Mouse (Mus musculus) right cerebral cortex, postnatal 4 days (tissue): Measurements from ENCODE around the gene Noxa1.
A peak's percentile ranks its signal among the peaks of the same experiment; 100 is the strongest.

Experiments
- DNase-seq: peaks from one replicate; pipeline ENCODE4 v3.0.0-alpha.2; 2022

Gene Noxa1

DNA sequence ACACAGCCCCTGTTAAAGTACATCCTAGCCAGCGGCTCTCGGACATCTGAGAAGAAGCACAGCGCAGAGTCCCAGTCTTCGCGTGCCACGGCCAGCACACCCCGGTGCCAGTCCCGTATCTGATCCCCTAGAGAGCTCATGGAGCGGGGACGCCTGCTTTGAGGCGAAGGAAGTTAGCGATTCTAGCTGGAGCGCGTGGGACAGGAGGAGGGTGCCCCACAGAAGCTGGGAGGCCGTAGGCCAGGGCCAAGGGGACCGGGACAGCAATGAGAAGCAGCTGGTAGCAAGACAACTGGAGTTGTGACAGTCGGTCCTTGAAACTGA, 202 bp downstream of the Noxa1 start:
- no peak for DNase-seq

DNA sequence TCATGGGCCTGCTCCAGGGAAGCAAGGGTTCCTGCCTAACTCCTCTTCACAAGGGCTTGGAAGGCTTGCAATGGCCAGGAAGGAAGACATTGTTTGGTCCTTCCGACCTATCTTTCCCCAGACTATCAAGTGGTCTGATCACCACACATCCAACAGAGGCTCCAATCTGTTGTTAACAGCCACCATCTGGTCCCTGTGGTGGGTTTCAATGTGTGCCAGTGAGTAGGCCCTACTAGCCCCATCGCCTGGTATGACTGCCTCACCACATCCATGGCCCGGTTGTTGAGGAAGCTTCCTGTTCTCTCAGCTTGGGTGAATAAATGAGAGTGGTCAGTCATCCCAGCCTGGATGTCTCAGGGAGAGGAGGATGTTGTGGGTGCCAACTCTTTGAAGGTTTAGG, 6.3 kb downstream of the Noxa1 start:
- no peak for DNase-seq

DNA sequence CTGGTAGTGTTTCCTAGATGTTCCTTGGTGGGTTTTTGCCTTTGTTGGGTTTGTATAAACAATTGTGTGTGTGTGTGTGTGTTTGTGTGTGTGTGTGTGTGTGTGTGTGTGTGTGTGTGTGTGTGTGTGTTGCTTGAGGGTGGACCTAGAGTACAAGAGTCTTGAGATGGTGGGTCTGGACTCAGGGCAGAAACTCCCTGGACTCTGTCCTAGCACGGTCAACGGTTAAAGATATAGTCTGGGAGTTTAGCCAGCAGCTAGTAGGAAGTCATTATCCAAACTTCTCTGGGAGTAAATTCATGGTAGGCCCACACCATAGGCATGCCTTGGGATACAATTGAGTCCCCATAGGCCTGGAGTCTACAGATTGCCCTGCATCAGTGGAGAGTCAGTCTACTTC, 7.1 kb downstream of the Noxa1 start:
- DNase-seq: no peak

DNA sequence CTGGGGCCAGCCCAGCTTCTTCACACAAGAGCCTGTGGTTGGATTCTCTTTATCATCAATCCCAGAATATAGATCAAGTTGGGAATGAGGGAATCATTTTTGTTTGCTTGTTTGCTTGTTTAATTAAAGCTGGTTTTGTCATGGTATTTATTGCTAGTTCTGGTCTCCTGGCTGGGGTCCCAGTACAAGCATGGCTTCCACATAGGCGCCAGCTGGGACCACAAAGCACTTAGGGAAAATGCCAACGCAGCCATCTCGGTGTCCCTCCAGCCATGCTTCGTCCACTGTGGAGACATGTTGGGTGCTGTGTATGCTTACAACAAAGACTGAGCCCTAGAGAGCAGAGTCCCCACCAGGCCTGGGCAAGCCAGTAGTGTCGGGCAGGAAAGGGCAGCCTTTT, 9.4 kb downstream of the Noxa1 start:
- no peak for DNase-seq

DNA sequence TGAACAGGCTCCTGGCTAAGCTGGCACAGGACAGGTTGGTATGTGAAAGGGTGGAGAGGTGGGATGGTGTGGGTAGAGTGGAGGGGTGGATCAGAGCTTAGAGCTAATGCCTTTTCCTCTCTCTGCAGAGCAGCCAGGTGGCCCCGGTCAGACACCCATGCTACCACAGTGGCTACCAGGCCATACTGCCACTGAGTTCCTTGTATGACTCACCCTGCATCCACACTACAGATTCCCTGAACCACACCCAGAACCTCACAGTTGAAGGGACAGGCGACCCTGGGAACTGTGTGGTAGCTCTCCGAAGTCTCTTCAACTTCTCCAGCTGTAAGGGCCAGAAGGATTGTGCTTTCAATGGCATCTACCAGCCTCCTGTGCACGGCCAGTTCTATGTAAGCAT, 11.3 kb downstream of the Noxa1 start:
- DNase-seq: no peak

DNA sequence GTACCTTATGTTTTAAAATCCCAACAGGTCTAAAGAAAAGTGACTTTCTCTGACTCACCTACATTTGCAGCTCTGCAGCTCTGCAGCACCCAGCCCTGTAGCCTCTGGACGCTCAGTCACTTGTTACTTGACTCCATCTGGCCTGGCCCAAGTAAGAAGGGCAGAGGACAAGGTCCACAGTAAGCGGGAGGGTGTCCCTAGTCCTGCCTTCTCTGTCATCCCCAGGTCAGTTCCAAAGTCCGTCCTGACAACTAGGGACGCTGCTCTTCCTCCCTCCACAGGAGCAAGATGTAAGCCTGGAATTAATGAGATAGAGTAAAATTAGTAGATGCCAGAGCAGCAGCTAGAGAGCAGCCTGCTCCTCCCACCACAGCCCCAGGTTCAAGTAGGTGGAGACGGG, 14.9 kb downstream of the Noxa1 start, which contains the start of gene Entpd8:
TSS of gene Entpd8 (plus strand) at position 229 of the 400 bp plus-strand sequence.
- no peak for DNase-seq

DNA sequence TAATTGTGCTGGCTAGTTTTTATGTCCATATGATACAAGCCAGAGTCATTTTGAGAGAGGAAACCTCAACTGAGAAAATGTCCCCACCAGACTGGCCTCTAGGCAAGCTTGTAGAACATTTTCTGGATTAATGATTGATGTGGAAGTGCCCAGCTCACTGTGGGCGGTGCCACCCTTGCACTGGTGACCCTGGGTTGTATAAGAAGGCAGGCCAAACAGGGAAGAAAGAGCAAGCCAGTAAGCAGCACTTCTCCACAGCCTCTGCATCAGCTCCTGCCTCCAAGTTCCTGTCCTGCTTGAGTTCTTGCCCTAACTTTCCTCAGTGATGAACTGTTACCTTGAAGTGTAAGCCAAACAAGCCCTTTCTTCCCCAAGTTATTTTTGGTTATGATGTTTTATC, 16.0 kb downstream of the Noxa1 start:
- no peak for DNase-seq

DNA sequence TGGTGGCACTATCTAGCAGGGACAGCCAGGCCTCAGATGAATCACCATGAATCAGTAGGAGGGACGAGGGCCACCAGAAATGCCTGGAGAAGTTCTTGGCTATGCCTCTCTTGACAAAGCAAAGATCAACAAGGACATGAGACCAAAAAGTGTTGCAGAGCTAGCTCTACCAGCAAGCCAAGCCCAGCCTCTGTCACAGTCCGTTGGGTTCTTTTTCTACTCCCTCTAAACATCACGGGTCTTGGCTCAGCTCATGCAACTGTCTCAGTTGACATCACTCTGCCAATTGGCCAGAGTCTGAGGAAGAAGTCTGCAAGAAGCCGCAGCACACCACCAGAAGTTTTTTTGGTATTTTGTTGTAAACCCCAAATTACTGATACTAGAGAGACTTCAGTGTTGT, 19.4 kb downstream of the Noxa1 start:
- no peak for DNase-seq

DNA sequence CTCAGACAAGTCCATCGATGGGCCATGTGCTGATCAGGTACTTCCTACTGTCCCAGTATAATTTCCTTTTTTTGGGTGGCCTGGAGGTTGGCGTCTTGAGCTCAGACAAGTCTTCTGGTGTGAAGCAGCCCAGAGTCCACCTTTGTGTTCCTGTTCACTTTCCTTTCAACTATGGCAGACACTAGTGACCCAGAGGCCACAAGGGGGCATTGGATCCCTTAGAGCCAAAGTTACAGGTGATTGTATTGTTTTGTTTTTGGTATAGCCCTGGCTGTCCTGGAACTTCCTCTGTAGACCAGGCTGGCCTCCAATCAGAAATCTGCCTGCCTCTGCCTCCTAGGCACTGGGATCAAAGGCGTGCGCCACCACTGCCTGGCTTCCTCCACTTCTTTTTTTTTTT, 22.6 kb downstream of the Noxa1 start:
- DNase-seq: no peak

DNA sequence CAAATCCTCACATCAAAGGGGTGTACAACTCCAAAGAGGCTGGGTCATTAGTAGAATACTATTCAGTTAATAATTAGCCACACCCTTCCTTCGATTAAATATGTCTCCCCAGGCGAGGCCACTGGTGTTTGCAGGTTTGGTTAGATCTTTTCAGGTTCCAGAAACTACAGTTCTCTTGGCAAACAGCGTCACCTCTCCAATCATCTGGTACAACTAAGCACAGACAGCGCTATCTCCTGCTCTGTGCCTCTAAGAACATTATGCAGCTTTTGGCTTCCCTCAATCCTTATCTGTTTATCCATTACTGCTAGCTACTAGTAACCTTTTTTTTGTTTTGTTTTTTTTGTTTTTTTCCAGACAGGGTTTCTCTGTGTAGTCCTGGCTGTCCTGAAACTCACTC, 25.4 kb downstream of the Noxa1 start:
- no peak for DNase-seq

DNA sequence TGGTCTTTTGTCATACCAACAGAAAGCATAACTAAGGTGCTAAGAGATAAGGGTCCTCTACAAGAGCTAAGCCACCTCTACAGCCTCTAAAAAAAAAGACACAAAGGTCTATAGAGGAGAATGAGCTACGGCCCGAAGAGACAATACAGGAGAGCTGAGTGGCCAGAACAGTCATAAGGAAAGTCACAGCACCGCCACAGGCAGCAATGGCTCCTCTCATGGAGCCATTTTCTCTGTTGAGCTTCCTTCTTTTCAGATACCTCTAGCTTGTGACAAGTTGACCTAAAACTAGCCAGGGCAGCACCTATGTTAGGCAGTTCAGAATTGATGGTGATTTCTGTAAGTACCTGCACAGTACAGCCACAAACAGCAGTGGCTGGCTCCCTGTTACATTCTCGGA, 28.4 kb downstream of the Noxa1 start:
- no peak for DNase-seq

DNA sequence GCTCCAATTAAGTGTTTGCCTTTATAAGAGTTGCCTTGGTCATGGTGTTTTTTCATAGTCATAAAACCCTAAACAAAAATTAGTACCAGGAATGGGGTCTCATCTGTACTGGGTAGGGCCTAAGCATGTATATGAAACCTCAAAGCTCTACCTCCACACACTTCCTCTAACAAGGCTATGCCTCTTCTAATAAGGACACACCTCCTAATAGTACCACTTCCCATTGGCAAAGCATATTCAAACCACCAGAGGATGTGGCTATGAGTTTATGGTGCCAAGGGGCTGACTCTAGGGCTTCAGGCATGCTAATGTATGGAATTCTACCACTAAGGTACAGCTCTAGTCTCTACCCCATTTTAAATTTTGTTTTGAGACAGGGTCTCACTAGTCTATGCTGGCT, 29.4 kb downstream of the Noxa1 start:
- no peak for DNase-seq

DNA sequence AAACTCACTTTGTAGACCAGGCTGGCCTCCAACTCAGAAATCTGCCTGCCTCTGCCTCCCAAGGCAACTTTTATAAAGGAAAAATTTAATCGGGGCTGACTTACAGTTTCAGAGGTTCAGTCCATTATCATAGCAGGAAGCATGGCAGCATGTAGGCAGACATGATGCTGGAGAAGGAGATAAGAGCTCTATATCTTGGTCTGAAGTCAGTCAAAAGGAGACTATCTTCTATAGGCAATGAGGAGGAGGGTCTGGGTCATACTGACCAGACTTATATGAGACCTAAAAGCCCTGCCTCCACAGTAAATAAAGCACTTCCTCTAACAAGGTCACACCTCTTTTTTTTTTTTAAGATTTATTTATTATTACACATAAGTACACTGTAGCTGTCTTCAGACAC, 30.7 kb downstream of the Noxa1 start:
- DNase-seq: no peak

DNA sequence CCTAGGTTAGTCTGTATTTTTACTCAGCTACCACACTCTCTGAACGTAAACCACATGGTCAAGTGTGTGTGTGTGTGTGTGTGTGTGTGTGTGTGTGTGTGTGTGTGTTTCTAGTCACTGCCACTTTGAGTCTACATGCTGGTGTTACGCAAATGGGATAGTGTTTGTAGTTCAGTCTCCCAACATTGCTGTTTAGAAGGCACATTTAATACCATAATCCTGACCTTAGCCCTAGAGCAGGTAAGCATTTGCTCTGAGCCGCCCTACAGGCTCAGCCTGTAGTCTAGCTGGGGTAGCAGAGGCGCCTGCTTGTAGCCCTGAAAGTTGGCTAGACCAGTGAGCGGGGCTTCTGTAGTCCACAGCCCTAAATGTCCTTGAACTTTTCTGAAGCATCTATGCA, 31.4 kb downstream of the Noxa1 start:
- no peak for DNase-seq

DNA sequence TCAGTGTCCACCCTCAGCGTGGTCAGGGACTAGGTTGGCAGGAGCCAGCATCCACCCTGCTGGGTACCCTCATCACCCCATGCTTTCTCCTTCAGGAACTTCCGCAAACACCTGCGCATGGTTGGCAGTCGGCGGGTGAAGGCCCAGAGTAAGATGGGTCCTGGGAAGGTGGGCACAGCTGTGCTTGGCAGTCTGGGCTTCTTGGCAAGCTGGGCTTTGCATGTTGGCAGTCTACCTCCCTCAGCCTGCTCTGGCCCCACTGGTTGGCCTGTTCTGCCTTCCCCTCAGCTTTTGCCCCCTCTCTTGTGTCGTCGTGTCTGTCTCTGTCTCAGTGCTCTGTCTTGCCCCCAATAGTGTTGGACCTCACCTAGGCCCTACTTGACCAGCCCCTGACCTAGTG, 36.0 kb downstream of the Noxa1 start:
- DNase-seq: no peak

DNA sequence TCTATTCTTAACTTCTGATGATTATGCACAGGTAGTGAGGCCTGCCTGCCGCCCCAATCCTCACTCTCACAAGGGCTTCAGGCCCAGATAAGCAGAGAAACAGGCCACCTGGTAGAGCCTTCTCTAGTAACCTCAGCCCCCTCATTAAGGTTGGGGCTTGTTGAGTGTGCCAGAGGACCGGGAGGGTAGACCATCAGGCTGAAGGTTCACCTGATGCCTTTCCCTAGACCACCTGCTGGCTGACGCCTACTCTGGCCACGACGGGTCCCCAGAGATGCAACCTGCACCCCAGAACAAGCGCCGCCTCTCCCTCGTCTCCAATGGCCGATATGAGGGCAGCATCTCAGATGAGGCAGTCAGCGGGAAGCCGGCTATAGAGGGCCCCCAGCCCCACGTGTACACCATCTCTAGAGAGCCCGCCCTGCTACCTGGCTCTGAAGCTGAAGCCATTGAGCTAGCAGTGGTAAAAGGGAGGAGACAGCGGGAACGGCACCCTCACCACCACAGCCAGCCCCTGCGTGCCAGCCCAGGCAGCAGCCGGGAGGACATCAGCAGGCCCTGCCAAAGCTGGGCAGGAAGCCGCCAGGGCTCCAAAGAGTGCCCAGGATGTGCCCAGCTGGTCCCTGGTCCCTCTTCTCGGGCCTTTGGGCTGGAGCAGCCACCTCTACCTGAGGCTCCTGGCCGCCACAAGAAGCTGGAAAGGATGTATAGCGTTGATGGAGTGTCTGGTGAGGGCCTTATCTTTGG, 39.4 kb downstream of the Noxa1 start:
- DNase-seq: no peak

DNA sequence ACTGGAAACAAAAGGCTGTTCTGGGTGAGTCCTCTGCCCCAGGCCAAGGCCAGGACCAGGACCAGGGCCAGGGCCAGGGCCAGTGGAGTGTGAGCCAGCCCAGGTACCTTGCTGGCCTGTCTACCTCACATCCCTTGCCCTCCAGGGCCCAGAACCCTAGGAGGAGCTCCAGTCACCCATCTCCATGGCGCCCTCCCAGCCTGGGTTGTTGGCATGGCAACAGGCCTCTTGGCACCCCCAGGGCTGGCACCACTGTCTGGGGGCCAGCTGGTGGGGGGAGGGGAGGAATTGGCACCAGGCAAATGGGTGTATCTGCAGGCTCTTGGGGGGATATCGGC, 39.9 kb downstream of the Noxa1 start:
- peak; percentile 80 for DNase-seq

DNA sequence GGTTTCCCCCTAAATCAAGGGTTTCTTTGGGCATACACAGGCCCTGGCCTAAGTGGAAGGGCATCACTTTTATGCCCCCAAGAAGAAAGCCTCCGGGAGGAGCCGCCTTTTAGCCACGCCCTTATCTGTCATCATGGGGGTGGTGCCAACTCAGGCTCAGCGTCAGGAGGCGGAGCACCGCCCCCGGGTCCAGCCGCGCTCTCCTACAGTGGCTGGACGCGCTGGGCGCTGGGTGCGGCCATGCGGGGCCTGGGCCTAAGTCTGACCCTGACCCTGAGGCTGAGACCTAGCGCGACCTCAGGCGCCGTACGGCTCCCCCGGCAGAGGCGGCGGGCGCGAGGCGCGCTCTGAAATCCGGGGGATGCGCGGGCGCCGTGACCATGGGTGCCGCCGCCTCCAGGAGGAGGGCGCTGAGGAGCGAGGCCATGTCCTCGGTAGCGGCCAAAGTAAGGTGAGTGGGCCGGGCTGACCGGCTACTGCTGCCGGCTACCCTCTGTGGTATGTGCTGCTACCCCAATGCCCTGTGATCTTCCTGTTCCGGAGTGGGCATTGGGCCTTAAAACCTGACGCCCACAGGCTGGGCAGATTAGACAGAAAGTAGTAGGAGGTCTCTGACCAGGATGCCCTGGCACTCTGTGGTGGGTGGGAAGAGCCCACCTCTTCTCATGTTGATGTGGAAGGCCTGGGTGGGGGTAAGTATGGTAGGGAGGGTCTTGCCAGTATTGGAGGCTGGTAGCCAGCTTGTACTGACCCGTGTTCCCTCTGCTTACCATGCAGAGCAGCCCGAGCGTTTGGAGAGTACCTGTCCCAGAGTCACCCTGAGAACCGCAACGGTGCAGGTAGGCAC, 40.5 kb downstream of the Noxa1 start, which contains the start of gene Nsmf:
TSS of gene Nsmf (plus strand) at position 135 of the 847 bp plus-strand sequence.
- DNase-seq: peak; percentile 88

DNA sequence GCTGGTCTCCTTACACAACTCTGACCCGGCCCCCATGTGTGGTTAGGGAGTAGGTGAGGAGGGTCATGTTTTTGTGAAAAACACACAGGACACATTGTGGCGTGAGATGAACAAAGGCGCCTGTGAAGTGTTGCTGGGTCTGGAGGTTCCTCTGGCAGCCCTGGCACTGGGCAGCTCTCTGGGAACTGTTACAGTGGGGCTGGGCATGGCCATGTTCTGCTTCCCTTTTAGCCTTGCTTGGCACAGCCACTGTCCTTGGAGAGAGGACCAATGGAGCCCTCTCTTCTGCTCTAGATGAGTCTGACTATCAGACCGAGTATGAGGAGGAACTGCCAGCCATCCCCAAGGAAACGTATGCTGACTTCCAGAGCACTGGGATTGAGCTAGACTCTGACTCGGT, 41.8 kb downstream of the Noxa1 start:
- no peak for DNase-seq

DNA sequence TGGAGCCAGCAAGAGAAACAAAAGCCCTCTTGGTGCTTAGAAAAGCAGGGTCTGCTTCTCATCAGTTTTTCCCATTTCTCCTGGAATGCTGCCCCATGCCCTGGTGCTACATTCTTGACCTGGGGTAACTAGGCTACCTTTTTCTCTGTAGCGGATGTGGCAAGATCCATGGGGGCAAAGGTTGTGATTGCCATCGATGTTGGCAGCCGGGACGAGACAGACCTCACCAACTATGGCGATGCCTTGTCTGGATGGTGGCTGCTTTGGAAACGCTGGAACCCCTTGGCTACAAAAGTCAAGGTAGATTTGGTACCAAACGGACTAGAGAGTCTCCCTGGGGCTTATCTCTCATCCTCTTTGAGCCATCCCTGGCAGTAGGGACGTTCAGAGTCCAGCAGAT, 43.5 kb downstream of the Noxa1 start:
- DNase-seq: no peak

DNA sequence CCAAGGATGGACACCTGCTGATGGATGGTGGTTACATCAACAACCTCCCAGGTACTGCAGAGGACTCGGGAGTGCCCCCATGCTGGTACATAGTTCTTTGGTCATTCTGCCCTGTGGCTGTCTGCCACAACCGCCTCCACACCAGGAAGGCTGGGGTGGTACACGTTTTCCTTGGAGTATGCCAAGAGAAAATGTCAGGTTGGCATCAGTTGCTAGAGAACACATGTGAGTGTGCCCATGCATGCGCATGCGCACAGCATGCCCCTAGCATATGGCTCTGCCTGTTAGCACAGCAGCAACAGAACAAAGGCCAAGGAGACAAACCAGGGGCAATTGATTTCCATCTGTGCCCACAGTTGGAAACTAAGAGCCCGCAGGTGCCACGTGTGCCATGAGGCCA, 44.0 kb downstream of the Noxa1 start:
- DNase-seq: no peak

DNA sequence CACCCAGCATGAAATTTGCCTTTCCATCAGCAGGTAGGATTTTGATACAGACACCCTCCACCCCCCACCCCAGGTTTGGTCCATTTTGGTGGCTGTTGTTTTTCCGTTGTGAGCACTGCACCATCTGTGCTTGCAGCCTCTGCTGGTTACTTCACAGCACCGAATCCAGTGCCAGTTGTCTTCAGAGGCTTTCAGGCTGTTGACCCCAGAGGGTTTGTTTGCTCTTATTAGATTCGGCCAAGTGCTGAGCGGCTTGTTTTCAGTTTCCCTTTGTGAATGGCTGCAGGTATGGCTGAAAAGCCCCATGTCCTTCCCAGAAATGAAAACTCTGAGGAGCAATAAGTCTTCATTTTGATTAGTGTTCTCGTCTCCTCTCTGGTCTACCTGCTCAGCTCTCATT, 54.9 kb downstream of the Noxa1 start:
- DNase-seq: no peak
